Mouse (Mus musculus) CH12.LX (cell line): ENCODE data around the gene Rbfox1. TPM values are rescaled to one million over a fixed set of nuclear protein-coding genes. Genes with fewer than 3 reads are reported as not detected.

Experiments
- DNase-seq: peaks from one replicate; pipeline ENCODE4 v3.0.0-alpha.2; 2013; ENCODE audit errors: extremely low read depth
- H3K27ac ChIP-seq: 2 replicates; pipeline ENCODE4 v1.5.1; 2012; ENCODE audit warnings: low read depth, mild to moderate bottlenecking, control low read depth, moderate library complexity; ENCODE audit not compliant: insufficient read depth
- H3K27me3 ChIP-seq: replicated peaks from 2 replicates; pipeline ENCODE3; 2012; ENCODE audit warnings: inconsistent platforms
- H3K36me3 ChIP-seq, 2 experiments: replicated peaks in 1 of 2; 2 replicates each; pipeline versions ENCODE3 to v1.6.1; 2012; ENCODE audit warnings: inconsistent platforms in 1 of 2, low read length in 1 of 2, mild to moderate bottlenecking in 1 of 2, mixed read lengths in 1 of 2, moderate library complexity in 1 of 2; ENCODE audit not compliant: control insufficient read depth in 1 of 2, insufficient read depth in 1 of 2
- H3K4me1 ChIP-seq, 2 experiments: 2 replicates each; pipeline ENCODE4 v1.6.1; 2012; ENCODE audit warnings: inconsistent platforms in 1 of 2, moderate library complexity in 1 of 2; ENCODE audit not compliant: insufficient read depth in 2 of 2, control insufficient read depth in 1 of 2
- H3K4me2 ChIP-seq: 2 replicates; pipeline ENCODE4 v1.6.1; 2012; ENCODE audit warnings: low read depth, mild to moderate bottlenecking, control low read depth; ENCODE audit not compliant: poor library complexity, insufficient read depth, severe bottlenecking
- H3K4me3 ChIP-seq, 3 experiments: fragments of 150-350 bp in 1 of 3; sonication (generic) in 1 of 3; replicated peaks in 1 of 3; 2 replicates each; pipeline versions ENCODE3 to v1.5.1; 2011 to 2012; ENCODE audit warnings: low read depth in 2 of 3, low read length in 2 of 3, mild to moderate bottlenecking in 2 of 3, moderate library complexity in 2 of 3, control low read depth in 1 of 3, improper control_type of control experiment in 1 of 3, inconsistent platforms in 1 of 3, mixed read lengths in 1 of 3; ENCODE audit not compliant: poor library complexity in 1 of 3
- H3K79me2 ChIP-seq: replicated peaks from 2 replicates; pipeline ENCODE4 v1.6.1; 2012; ENCODE audit warnings: mild to moderate bottlenecking, moderate library complexity; ENCODE audit not compliant: control insufficient read depth, poor library complexity, insufficient read depth, severe bottlenecking; ENCODE audit errors: extremely low read depth
- H3K9ac ChIP-seq: 2 replicates; pipeline ENCODE4 v1.6.1; 2012; ENCODE audit warnings: low read depth, mild to moderate bottlenecking, control low read depth, moderate library complexity; ENCODE audit not compliant: insufficient read depth
- H3K9me3 ChIP-seq: replicated peaks from 2 replicates; pipeline ENCODE3; 2012; ENCODE audit warnings: low read length, inconsistent platforms, mixed read lengths
- BHLHE40 ChIP-seq: IDR thresholded peaks from 2 replicates; pipeline ENCODE4 v1.6.1; 2011; ENCODE audit warnings: mild to moderate bottlenecking, low read depth, low read length, improper control_type of control experiment
- CHD2 ChIP-seq: IDR thresholded peaks from 2 replicates; pipeline ENCODE4 v1.6.1; 2011; ENCODE audit warnings: low read length, improper control_type of control experiment
- E2F4 ChIP-seq: IDR thresholded peaks from 2 replicates; pipeline ENCODE4 v1.6.1; 2011; ENCODE audit warnings: low read depth, low read length, improper control_type of control experiment; ENCODE audit not compliant: insufficient replicate concordance
- ELF1 ChIP-seq: IDR thresholded peaks from 2 replicates; pipeline ENCODE4 v1.6.1; 2014; ENCODE audit warnings: low read depth, mild to moderate bottlenecking, inconsistent platforms, low read length, improper control_type of control experiment
- EP300 ChIP-seq: IDR thresholded peaks from 2 replicates; pipeline ENCODE4 v1.6.1; 2011; ENCODE audit warnings: low read length, improper control_type of control experiment
- HCFC1 ChIP-seq: IDR thresholded peaks from 2 replicates; pipeline ENCODE4 v1.6.1; 2012; ENCODE audit warnings: low read depth, mild to moderate bottlenecking, inconsistent platforms, low read length, improper control_type of control experiment
- JUN ChIP-seq: IDR thresholded peaks from 2 replicates; pipeline ENCODE4 v1.6.1; 2011; ENCODE audit warnings: low read depth, mild to moderate bottlenecking, low read length, improper control_type of control experiment, moderate library complexity; ENCODE audit not compliant: insufficient read depth
- JUND ChIP-seq: conservative IDR thresholded peaks from 2 replicates; pipeline ENCODE4 v1.6.1; 2011; ENCODE audit warnings: low read depth, low read length, improper control_type of control experiment
- KAT2A ChIP-seq: IDR thresholded peaks from 2 replicates; pipeline ENCODE4 v1.6.1; 2012; ENCODE audit warnings: low read length, improper control_type of control experiment, inconsistent platforms; ENCODE audit not compliant: insufficient replicate concordance
- MAFK ChIP-seq: IDR thresholded peaks from 2 replicates; pipeline ENCODE4 v1.6.1; 2011; ENCODE audit warnings: low read length, improper control_type of control experiment; ENCODE audit not compliant: insufficient replicate concordance
- MAX ChIP-seq: IDR thresholded peaks from 2 replicates; pipeline ENCODE4 v1.6.1; 2011; ENCODE audit warnings: low read length, improper control_type of control experiment
- MAZ ChIP-seq: IDR thresholded peaks from 2 replicates; pipeline ENCODE4 v1.6.1; 2012; ENCODE audit warnings: low read depth, mild to moderate bottlenecking, inconsistent platforms, low read length, improper control_type of control experiment, moderate library complexity
- NELFE ChIP-seq: IDR thresholded peaks from 2 replicates; pipeline ENCODE4 v1.6.1; 2011; ENCODE audit warnings: low read depth, low read length, improper control_type of control experiment
- NRF1 ChIP-seq: IDR thresholded peaks from 2 replicates; pipeline ENCODE4 v1.6.1; 2014; ENCODE audit warnings: low read depth, mild to moderate bottlenecking, inconsistent platforms, low read length, improper control_type of control experiment, moderate library complexity
- POLR2A ChIP-seq: IDR thresholded peaks from 2 replicates; pipeline ENCODE4 v1.6.1; 2011; ENCODE audit warnings: low read depth, mild to moderate bottlenecking, improper control_type of control experiment, low read length
- TBP ChIP-seq: conservative IDR thresholded peaks from 2 replicates; pipeline ENCODE4 v1.6.1; 2011; ENCODE audit warnings: low read depth, low read length, improper control_type of control experiment
- UBTF ChIP-seq: IDR thresholded peaks from 2 replicates; pipeline ENCODE4 v1.6.1; 2012; ENCODE audit warnings: low read depth, mild to moderate bottlenecking, inconsistent platforms, low read length, improper control_type of control experiment, moderate library complexity
- USF2 ChIP-seq: conservative IDR thresholded peaks from 2 replicates; pipeline ENCODE4 v1.6.1; 2011; ENCODE audit warnings: low read depth, low read length, improper control_type of control experiment
- ZKSCAN1 ChIP-seq: IDR thresholded peaks from 2 replicates; pipeline ENCODE4 v1.6.1; 2012; ENCODE audit warnings: low read depth, inconsistent platforms, low read length, improper control_type of control experiment, borderline replicate concordance
- ZNF384 ChIP-seq: IDR thresholded peaks from 2 replicates; pipeline ENCODE4 v1.6.1; 2012; ENCODE audit warnings: low read depth, low read length, improper control_type of control experiment, inconsistent platforms
- dilution Hi-C: fragments of 300-500 bp; cut with MboI; formaldehyde crosslinking; loops from 2 replicates; pipeline ENCODE4 v1.14.3; 2020; ENCODE audit warnings: low sequenced_read_pairs; ENCODE audit not compliant: extremely low pct_unique_long_range_greater_than_20kb, extremely low pct_ligation_motif_present
- in situ Hi-C: fragments of 300-500 bp; cut with MboI; formaldehyde crosslinking; loops from 3 replicates; pipeline ENCODE4 v1.14.3; 2019; ENCODE audit warnings: low sequenced_read_pairs, low pct_ligation_motif_present, low pct_unique_long_range_greater_than_20kb, mixed read lengths
- polyA plus RNA-seq: library from polyadenylated mRNA; unstranded; fragments of >175 nt; gene quantifications from 2 replicates; pipeline ENCODE4 v1.2.1, GENCODE M21; 2012; ENCODE audit warnings: low read depth; ENCODE audit not compliant: insufficient read length
- total RNA-seq, 2 experiments: library from RNA; depleted of rRNA; stranded (reverse); fragments of 300-350 nt in 1 of 2; fragments of >200 nt in 1 of 2; gene quantifications; 2 replicates each; pipeline ENCODE4 v1.2.3; 2012 to 2014

Gene Rbfox1
- total and polyA plus RNA-seq, 3 experiments: not detected

DNA sequence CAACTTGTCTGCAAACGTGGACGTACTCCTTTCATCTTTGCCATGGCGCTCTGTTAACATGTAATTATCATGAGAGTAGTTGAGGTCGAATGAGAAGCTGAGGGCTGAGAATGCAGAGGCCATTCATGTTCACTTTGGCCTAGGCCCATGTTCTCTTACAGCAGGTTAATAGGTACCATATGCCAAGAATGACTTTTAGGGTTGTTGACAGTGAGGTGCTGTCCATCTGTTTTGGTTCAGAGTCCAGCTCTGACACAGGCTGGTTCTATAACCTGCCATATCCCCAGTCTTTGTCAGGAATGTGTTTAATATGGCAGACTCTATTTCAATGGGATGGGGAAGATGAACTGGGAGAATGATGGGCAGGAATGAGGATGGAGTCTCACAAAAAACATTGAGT, 1174.4 kb downstream of the Rbfox1 start:
- H3K4me3 ChIP-seq: no peak overlapping the region

DNA sequence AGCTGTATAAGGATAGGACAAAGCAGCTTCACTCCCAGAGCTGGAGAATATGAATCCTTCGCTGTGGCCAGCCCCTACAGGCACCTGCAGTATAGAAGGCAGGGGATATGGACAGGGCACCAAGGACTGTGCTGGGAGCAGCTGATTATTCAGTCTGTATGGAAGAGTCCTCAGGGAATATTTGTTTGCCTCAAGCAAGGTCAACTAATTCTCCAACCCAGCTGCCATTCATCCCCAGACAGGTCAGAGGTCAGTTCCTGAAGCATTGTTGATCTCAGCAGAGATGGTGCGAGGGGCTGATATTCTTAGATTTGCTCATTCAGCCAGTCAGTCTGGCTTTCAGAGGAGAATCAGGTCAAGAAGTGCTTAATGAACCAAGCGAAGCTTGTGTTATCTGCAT, 1175.7 kb downstream of the Rbfox1 start:
- no peak for TF ChIP-seq ZKSCAN1
- TF ChIP-seq EP300: no peak
- TF ChIP-seq ZNF384: no peak
- TF ChIP-seq CHD2: no peak
- no peak for TF ChIP-seq HCFC1
- TF ChIP-seq NELFE: no peak
- no peak for TF ChIP-seq BHLHE40
- TF ChIP-seq POLR2A: no peak
- TF ChIP-seq TBP: no peak
- no peak for TF ChIP-seq KAT2A
- TF ChIP-seq JUN: no peak
- no peak for TF ChIP-seq UBTF
- H3K4me1 ChIP-seq: no peaks in the 10 kb centered on the region
- H3K4me3 ChIP-seq: no peak overlapping the region
- H3K4me2 ChIP-seq: no peak overlapping the region
- H3K36me3 ChIP-seq: no peaks in the 10 kb centered on the region
- dilution Hi-C loops (no loop called here), in situ Hi-C loops (no loop called here)
- H3K9me3 ChIP-seq: peaks cover 79% of the 10 kb centered on the region
- no peak overlapping the region for H3K9ac ChIP-seq
- H3K27me3 ChIP-seq: no peaks in the 10 kb centered on the region
- no peaks in the 10 kb centered on the region for H3K79me2 ChIP-seq
- no peak overlapping the region for H3K27ac ChIP-seq
- no peak for DNase-seq

More for the DNA sequence above, 1174.4 kb downstream of the Rbfox1 start:
- Histone ChIP-seq H3K27ac (no peak overlapping the region), H3K4me1 (no peaks in the 10 kb centered on the region), H3K79me2 (no peaks in the 10 kb centered on the region)
- in situ Hi-C loops: no loop called here
- TF ChIP-seq USF2 (no peak), ZKSCAN1 (no peak), NELFE (no peak), MAFK (no peak), NRF1 (no peak), ELF1 (no peak), HCFC1 (no peak), TBP (no peak), JUND (no peak), MAX (no peak), MAZ (no peak), JUN (no peak), CHD2 (no peak), KAT2A (no peak), E2F4 (no peak)
- TF ChIP-seq, all 38 proteins: peak for 0
- peaks cover 83% of the 10 kb centered on the region for H3K9me3 ChIP-seq
- no peak for DNase-seq
- no peak overlapping the region for H3K9ac ChIP-seq
- no peaks in the 10 kb centered on the region for H3K36me3 ChIP-seq
- dilution Hi-C loops: no loop called here
- H3K4me2 ChIP-seq: no peak overlapping the region
- H3K27me3 ChIP-seq: no peaks in the 10 kb centered on the region
